Mouse (Mus musculus): Measurements from ENCODE around the gene Lrp1.

Lrp1 gene

GRCm38 (mm10) chr10:127544375-127544774, 76.6 kb downstream of the Lrp1 start:
- no peak for DNase-seq

GRCm38 (mm10) chr10:127543916-127544315, 77.0 kb downstream of the Lrp1 start:
- DNase-seq: no peak

GRCm38 (mm10) chr10:127542720-127543119, 78.2 kb downstream of the Lrp1 start:
- DNase-seq: no peak

- DNase-seq: no peak
Measured at GRCm38 (mm10) chr10:127542084-127542483, 78.9 kb downstream of the Lrp1 start.

- DNase-seq: no peak
Measured at GRCm38 (mm10) chr10:127541510-127541909, 79.4 kb downstream of the Lrp1 start.

- DNase-seq: peak; percentile 72
Measured at GRCm38 (mm10) chr10:127537854-127538583, 82.9 kb downstream of the Lrp1 start.

GRCm38 (mm10) chr10:127536586-127537314, 84.2 kb downstream of the Lrp1 start:
- peak; percentile 63 for DNase-seq

GRCm38 (mm10) chr10:127534929-127535384, 86.0 kb downstream of the Lrp1 start:
- no peak for DNase-seq

- peak; percentile 48 for DNase-seq
Measured at GRCm38 (mm10) chr10:127534036-127534928, 86.7 kb downstream of the Lrp1 start, which contains the start of gene Nxph4. TSS of gene Nxph4 (minus strand) at chr10:127534559.

GRCm38 (mm10) chr10:127531548-127531947, 89.4 kb downstream of the Lrp1 start:
- DNase-seq: no peak

GRCm38 (mm10) chr10:127530945-127531344, 90.0 kb downstream of the Lrp1 start:
- no peak for DNase-seq

GRCm38 (mm10) chr10:127527481-127527880, 93.5 kb downstream of the Lrp1 start:
- no peak for DNase-seq

GRCm38 (mm10) chr10:127526681-127527080, 94.3 kb downstream of the Lrp1 start:
- DNase-seq: peak; percentile 42

GRCm38 (mm10) chr10:127526048-127526447, 94.9 kb downstream of the Lrp1 start:
- peak; percentile 74 for DNase-seq

GRCm38 (mm10) chr10:127524646-127525255, 96.2 kb downstream of the Lrp1 start:
- peak; percentile 23 for DNase-seq

GRCm38 (mm10) chr10:127522088-127522581, 98.8 kb downstream of the Lrp1 start, which contains the start of gene Shmt2:
TSS of gene Shmt2 (minus strand) at chr10:127522444.
- peak; percentile 88 for DNase-seq

GRCm38 (mm10) chr10:127521611-127522080, 99.3 kb downstream of the Lrp1 start:
- no peak for DNase-seq

- no peak for DNase-seq
Measured at GRCm38 (mm10) chr10:127520714-127521357, 100.1 kb downstream of the Lrp1 start.

- peak; percentile 14 for DNase-seq
Measured at GRCm38 (mm10) chr10:127519903-127520713, 100.8 kb downstream of the Lrp1 start.

- no peak for DNase-seq
Measured at GRCm38 (mm10) chr10:127519041-127519701, 101.8 kb downstream of the Lrp1 start.
